Mouse (Mus musculus) c-Kit-positive CD71-negative TER-119-negative erythroid progenitor cells, embryonic 14.5 days (primary cell): ENCODE measurements around the gene G6pc2.

Source experiments
- DNase-seq: peaks from one replicate; pipeline ENCODE4 v3.0.0-alpha.2; 2013; ENCODE audit warnings: low read depth

Gene G6pc2

GRCm38 (mm10) chr2:69210773-69211172 is at the start of gene G6pc2:
Gene G6pc2, plus strand, starts transcription at chr2:69211073.
- no peak for DNase-seq

DNA sequence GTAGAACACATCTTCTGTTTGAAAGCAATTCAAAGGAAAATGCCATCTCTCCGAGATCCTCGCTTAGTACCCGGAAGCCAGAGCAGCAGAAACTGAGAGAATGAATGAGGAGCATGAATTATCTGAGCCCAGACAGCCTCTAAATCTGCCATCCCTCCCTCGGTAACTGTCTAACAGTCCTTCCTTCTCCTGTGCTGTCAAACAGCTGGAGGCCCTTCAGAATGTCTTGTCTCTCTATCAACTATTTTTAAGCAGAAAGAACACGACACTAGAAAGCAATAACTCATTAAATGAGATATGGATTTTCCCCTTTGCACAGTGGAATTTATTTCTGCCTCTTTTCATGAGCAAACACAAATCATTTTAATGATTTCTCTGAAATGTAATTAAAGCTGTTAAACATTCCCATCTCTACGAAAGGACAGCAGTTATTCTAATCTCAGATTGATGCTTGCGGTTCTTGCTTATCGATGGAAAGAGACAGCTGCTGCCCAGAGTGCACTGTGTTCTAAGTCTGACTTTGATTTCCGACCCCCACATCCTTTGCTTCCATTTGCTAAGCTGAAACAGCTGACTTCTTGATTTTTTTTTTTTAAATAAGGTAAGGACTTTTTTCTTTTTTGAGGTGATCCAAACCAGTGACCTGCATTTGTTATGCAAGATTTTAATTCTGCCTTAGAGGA is 40.3 kb upstream of the G6pc2 start:
- no peak for DNase-seq

GRCm38 (mm10) chr2:69175296-69175695 is 35.6 kb upstream of the G6pc2 start:
- DNase-seq, result no peak

DNA sequence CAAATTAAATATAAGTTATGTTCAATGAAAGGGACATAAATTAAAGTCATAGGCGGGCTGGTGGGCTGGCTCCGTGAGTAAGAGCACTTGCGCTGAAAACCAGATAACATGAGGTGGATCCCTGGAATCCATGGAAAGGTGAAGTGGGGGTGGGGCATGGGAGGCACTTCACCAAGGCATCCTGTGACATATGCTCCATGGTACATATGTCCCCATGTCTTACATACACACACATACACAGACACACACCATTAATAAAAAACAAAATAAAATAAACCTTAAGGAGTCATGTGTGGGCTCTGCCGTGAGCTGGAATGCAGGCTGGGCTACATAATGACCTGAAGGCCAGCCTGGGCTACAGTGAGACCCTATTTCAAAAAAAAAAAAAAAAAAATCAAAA is 31.2 kb upstream of the G6pc2 start:
- DNase-seq, result no peak

GRCm38 (mm10) chr2:69187990-69188389 is 22.9 kb upstream of the G6pc2 start:
- no peak for DNase-seq

DNA sequence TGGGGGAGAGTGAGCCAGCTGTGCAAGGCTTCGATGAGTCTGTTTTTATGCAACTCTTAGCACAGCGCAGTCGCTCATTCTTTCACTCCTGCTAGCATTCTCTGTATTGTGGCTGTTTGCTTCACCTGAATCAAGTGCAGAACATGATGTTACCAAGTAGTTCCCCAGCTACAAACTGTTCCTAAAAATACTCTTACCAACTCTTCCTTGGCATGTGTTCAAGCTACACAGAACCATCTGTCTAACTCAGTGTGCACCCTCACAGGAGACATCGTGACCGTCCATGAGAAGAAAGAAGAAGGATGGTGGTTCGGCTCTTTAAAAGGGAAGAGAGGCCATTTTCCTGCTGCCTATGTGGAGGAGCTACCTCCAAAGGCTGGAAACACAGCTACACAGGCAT is 22.1 kb upstream of the G6pc2 start:
- no peak for DNase-seq

DNA sequence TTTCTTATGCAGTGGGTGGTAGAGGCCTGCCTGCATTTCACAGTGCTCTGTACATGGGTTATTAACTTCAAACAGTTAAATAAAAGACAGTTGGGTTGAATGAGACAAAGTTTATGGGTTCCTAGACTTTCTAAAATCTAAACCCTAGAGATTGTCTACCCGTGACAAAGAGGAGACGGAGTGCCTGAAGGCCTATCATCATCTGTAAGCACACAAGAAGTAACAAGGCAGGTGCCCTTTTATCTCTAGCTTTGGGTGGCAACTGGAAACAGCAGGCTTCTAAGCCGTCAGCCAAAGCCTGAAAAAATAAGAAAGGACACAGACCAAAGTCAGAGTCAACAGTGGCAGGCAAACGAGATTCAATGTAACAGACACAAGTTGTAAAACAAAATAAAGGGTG is 21.7 kb upstream of the G6pc2 start:
- DNase-seq, result no peak

GRCm38 (mm10) chr2:69191059-69191458 is 19.8 kb upstream of the G6pc2 start:
- no peak for DNase-seq

DNA sequence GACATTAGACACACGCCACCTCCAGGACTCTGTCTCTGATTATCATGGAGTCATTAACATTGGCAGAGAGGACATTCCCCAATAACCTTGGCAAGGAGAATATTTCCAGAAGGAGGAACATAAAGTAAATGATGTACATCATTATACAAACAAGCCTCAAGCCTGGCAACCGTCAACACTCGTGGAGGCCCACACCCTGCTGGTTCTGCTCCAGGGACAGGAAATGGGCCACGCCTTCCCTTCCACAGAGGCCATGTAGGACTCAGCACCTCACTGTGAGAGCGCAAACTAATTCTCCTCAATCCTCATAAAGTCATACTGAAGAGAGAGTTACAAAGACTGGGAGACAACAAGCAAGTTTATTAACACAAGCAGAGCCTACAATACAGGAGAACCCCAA is 17.3 kb upstream of the G6pc2 start:
- no peak for DNase-seq

DNA sequence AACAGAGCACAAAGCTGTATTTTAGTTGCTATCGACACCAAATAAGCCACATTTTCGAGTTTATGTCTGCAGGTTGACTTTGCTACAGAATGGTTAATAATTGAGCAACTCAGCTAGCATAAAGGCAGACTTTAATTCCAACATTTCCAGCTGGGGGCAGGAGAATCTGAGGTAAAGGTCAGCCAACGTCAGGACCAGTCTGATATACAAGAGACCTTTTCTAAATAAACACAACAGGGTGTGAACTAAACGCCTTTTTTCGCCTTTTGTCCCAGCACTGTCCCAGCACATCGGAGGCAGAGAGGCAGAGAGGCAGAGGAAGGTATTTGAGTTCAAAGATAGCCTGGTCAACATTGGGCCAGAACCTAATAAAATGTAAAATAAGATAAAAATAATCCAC is 5.7 kb upstream of the G6pc2 start:
- DNase-seq, result no peak

DNA sequence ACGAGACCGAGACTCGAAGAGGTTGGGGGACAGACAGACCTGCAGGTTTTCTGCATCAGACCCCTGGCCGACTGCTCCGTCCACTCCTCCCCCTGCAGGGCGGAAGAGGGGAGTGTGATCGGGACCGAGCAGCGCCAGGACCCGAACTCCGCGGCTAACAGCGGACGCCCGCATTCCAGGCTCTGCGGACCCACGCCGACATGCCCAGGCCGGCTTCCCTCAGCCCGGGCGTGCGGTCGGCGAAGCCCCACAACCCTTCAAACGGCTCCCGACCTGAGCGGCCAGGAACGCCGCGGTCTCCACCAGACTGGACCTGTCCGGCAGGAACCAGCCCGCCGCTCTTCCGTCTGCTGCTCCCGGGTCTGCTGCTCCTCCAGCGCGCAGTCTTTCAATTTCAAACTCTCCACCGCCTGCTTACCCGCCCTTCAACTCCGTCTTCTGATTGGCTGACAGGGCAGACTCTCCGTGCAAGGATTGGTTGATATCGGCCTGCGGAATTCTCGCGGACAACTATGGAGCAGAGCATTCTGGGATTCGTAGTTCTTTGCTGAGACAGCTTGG is 5.0 kb upstream of the G6pc2 start, which contains the start of gene Spc25:
Spc25 (minus strand) TSS at position 404 of the 561 bp plus-strand sequence.
- peak; percentile 86 for DNase-seq

DNA sequence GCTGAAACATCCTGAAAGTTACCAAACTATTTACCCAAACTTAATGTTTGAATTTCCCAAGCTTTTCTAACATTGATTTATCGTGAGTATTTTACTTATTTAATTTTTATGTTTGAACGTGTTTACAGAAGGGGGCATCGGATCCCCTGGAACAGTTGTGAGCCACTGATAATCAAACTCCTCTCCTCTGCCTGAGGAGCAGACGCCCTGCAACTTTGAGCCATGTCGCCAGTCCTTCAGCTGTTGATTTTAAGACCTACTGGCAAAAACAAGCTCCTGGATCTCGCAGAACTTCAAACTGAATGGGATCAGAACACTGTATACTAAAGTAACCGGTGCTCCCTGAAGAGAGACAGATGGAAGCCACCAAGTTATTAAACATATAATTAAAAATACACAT is 4.3 kb upstream of the G6pc2 start:
- DNase-seq, result no peak

GRCm38 (mm10) chr2:69209684-69210083 is 1.2 kb upstream of the G6pc2 start:
- no peak for DNase-seq

GRCm38 (mm10) chr2:69212652-69213051 is 1.8 kb downstream of the G6pc2 start:
- no peak for DNase-seq

DNA sequence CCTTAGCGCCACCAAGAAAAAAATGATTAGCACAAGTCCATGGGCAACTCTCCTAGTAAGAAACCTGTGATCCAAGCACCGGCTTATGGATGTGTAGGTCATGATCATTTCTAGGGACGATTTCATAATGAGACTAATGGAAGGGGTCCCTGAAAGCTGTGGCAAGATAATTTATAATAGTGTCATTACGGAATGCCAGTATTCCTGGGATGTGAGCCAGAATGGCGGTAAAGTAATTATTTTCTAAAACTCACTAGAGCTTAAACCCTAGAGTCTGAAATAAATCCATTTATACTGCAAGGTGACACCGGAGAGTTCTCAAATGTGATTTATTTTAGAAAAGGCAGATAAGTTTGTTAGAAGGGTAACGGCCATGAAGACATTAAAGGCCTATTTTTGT is 4.4 kb downstream of the G6pc2 start:
- DNase-seq, result no peak

- DNase-seq, result no peak
These were observed 11.1 kb downstream of the G6pc2 start for GRCm38 (mm10) chr2:69221868-69222416.

DNA sequence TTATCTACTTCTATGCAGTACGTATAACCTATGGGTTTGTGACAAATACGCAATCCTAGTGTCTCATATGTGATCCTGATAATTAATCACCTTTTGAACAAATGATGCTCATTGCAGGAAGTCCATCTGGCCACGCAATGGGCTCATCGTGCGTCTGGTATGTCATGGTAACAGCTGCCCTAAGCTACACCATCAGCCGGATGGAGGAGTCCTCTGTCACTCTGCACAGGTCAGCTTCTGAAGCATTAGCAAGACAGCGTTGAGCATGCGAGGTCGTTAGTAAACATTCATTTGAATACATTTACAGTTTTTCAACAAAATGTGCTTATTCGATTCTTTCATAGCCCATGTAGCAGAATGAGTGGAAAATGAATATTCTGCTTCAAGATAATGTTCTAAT is 11.9 kb downstream of the G6pc2 start:
- no peak for DNase-seq

DNA sequence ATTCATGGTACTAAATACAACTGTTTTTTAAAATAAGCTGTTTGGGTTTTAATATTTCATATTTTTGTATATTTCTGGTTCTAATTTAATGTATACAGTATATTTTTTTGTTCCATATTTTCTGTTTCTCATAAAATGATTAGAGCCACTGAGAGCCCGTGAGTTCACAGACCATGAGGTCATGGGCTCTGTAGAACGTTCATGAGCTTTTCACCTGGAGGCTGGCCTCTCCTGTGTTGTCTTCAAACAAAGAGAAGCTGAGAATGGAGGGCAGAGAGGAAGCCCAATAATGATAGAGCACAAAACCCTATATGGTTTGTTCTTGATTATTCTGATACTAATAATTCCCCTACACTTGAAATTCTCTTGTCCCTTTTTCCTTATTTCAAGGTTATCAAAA is 13.9 kb downstream of the G6pc2 start:
- no peak for DNase-seq

GRCm38 (mm10) chr2:69226876-69227275 is 16.0 kb downstream of the G6pc2 start:
- no peak for DNase-seq

DNA sequence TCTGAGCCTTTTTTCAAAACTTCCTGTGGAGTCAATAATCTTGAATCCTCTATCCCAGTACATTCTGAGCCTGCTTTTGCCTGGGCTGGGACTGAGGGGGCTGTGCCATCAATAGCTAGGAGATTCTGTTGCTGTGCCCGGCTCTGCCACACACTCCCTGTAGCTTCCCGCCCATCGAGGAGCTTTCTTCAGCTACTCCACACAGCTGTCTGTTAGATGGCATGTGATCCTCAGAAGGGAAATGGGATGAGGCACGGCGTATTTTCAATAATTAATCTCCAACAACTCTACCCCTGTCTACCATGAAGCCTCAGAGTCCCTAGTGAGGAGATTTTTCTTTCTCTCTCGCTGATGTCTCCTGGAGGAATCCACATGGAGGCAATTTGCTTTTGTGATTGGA is 17.8 kb downstream of the G6pc2 start:
- no peak for DNase-seq

GRCm38 (mm10) chr2:69230137-69230536 is 19.3 kb downstream of the G6pc2 start:
- no peak for DNase-seq

- no peak for DNase-seq
These were observed 21.2 kb downstream of the G6pc2 start for GRCm38 (mm10) chr2:69232101-69232500.

DNA sequence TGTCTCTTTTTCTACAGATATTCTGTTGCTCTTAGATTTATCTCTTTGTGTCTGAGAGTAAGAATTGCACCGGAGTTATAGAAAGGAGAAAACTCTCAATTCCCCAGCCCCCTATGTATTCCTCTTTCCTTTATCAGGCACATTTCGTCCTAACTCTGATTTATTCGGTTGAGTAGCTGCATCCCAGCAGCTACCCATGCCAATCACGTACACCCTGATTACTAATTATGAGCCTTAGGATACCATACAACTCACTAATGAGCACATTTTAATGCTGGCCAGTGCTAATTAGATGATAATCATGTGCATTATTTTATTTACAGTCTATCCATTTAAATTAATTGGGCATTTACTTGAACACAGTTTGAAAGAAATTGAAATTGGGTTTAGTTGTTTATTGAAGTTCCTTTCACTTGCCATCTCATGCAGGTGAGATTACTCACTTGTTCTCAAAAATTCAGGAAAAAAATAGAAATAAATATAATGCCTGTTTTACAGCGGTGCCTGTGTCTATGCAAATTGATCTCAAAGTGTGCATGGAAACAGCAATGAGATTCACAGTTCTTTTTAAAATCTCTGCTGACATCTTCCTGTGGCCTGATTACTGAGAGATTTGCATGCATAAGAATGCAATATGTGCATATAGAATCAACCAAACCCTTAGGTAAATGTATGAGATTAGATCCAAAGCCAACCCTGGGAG is 24.3 kb downstream of the G6pc2 start:
- no peak for DNase-seq
